Mouse (Mus musculus): ENCODE data around the gene Glrx5.
A peak's percentile ranks its signal among the peaks of the same experiment; 100 is the strongest.

Glrx5 gene

DNA sequence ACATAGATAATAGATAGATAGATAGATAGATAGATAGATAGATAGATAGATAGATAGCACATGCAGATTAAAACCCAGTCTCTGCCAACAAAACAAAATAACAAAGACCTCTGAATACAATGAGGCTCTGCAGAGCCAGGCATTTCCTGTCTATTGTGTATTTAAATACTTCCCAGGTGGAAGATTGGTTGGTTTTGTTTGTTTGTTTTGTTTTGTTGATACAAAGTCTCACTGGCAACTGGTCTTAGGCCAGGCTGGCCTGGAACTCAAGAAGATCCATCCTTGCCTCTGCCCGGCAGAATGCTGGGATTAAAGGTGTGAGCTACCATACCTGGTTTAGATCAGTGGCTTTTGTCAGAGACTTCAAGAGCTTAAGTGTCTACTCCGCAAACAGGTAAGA lies 44.7 kb downstream of the Glrx5 start:
- no peak for DNase-seq

DNA sequence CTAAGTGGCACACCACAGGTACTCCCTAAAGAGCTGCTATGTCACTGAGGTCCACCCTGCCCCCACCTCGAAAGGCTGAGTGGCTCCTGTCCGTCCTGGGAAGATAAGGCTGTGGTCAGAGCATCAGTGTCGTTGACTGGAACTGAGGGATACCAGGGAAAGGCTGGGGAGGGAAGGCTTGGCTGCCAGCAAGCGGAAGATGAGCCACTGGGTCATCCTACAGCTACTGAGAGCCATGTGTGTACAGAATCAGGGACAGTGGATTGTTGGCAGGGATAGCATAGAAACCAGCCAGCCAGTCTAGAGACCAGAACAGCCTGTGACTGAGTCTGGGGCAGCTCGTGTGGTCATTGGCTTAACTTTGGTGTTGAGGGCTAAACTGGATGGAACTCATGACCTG lies 51.7 kb downstream of the Glrx5 start:
- DNase-seq, result peak; percentile 11

DNA sequence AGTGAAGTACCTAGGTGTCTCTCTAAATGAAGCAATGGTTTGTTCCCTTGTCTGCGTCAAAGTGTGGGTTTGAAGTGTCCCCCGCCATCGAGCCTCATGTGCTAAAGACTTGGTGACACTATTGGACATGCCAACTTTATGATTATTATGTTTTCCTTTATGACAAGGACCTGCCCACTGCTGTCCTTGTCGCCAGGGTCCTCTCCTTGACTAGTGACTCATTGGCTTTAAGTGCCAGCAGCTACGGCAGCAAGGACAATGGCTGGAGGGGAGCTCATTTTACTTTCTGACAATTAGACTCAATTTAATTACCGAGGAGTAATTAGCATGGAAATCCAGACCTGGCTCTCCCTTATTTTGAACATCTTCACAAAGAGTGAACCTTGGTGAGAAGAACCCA lies 52.3 kb downstream of the Glrx5 start:
- DNase-seq, result no peak

DNA sequence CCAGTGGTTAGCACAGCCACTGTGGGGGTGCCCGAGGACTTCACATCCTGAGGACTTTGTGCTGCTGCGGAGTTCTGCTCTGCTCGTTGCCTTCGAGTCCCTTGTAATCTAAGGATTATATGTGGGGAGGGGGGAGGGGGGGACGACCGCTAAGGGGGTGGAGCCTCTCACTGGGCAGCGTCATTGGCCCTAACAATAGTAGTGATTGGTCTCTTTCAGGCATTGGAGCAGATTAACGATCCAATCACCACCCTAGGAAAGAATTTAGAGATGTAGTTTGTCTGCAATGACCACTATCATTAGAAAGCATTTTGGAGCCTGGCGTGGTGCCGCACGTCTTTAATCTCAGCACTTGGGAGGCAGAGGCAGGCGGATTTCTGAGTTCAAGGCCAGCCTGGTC lies 52.8 kb downstream of the Glrx5 start:
- no peak for DNase-seq

DNA sequence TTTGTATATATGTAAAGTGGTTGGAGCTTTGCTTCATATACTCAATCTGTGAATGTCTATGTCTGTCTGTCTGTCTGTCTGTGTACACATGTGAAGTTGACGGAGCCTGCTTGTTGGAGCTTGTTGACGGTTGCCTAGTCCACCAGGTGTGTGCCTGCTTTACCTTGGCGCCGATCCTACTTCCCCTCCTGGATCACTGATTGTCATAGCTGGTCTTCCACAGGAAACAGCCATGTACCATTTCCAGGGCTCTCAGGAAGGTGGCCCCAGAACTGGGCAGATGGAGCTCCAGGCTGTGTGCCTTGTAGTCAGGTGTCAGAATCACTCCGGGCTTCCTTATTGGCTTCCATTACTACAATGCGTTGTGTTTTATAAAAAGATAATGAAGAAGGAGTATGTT lies 54.3 kb downstream of the Glrx5 start:
- DNase-seq, result peak; percentile 10

- no peak for DNase-seq
Measured at GRCm38 (mm10) chr12:105087353-105087752, 54.9 kb downstream of the Glrx5 start.

GRCm38 (mm10) chr12:105089231-105089630 lies 56.7 kb downstream of the Glrx5 start:
- no peak for DNase-seq

GRCm38 (mm10) chr12:105091604-105092003 lies 59.1 kb downstream of the Glrx5 start:
- no peak for DNase-seq
